Mouse (Mus musculus) macrophage (primary cell): ENCODE measurements at regions not wholly inside any gene's neighbourhood (a gene's known extent, or its start where the extent isn't known, plus 50 kb on each side); places are given as distances from the start of the nearest gene placed in this dataset.

Experiments
- H3K27ac ChIP-seq: fragments of 350-480 bp; formaldehyde crosslinking; 2 replicates; pipeline ENCODE4 v1.9.0; 2021
- H3K36me3 ChIP-seq: fragments of 350-480 bp; formaldehyde crosslinking; 2 replicates; pipeline ENCODE4 v1.9.0; 2021; ENCODE audit errors: inconsistent target
- H3K4me3 ChIP-seq: fragments of 350-480 bp; formaldehyde crosslinking; 2 replicates; pipeline ENCODE4 v1.9.0; 2021; ENCODE audit errors: inconsistent target
- H3K79me2 ChIP-seq: fragments of 350-480 bp; formaldehyde crosslinking; 2 replicates; pipeline ENCODE4 v1.9.0; 2021; ENCODE audit errors: inconsistent target
- WGBS: methylation state at CpG from one replicate; pipeline ENCODE4 v1.1.7; 2026; ENCODE audit warnings: inconsistent platforms; ENCODE audit not compliant: missing documents; 5-methylcytosine and 5-hydroxymethylcytosine counted together

DNA sequence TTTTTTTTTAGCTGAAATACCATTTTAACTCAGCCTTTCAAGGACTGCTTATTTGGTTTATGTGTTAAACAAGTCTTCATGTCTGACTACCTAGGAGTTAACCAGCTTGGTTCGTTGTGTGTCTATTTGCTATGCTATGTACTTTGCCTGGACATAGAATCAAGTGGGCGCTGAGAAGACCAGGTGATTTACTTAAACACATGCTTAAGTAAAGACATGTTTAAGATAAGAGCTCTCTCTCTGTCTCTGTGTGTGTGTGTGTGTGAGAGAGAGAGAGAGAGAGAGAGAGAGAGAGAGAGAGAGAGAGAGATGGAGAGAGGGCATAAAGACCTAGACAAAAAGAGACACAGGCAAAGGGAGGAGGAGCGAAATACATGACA is 302.3 kb downstream of the Pik3r1 start:
- WGBS = 95% methylated on average over 3 of the region's 3 CpGs
- H3K79me2 ChIP-seq = no peaks in the 10 kb centered on the region
- no peak overlapping the region for H3K4me3 ChIP-seq
- H3K27ac ChIP-seq = no peak overlapping the region
- no peaks in the 10 kb centered on the region for H3K36me3 ChIP-seq

DNA sequence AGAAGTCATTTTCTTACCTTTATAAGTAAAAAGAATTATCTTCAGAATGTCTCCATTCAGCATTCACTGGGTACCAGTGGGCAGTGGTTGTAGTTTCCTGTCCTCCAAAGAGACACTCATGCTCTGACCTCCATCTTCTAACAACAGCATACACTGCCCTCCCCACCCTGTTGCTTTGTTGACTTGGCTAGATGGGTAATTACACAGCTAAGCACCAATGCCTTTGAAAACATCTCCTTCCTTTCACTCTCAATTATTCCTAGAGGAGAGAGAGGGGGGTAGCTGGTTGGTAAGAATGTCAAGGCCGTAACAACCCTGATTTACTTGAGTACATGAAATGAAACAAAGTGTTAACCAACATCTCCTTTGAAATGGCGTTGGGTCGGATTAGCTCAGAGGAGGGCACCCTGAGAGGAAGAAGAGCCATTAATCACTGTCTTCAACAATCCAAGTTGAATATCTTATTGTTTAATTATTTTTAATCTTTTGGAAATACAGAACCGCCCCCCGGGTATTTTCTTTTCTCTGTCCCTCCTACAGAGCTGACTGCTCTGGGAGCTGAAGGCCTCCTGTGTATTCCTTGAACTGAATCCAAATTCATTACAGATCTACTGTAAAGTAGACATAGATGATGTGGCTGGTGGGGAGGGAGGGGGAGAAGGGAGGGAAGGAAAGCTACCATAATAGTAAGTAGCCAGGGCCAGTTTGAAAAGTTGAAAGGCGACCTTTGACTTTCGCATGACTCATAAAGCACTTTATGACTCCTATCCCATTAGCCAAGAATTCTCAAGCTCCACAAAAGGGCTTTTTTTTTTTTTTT is 302.9 kb downstream of the Pik3r1 start:
- no peaks in the 10 kb centered on the region for H3K79me2 ChIP-seq
- WGBS = 94% methylated on average over 7 of the region's 7 CpGs
- H3K27ac ChIP-seq = no peak overlapping the region

DNA sequence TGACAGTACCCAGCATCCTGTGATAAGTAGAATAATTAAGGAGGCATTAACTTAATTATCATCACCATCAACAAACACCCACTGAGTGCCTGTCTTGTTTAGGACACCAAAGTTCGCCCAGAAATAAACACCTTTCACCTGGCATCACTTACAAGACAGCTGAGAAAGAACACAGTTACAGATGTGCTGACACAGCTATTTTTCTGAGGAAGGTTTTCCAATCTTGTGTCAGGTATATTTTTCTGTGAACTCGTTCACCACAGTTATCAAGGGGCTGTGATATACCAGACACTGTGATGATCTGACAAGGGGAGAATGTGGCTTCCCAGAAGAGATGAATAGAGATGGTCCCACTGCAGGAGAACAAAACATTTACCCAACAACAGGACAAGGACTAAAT is 311.1 kb downstream of the Pik3r1 start:
- H3K4me3 ChIP-seq = no peak overlapping the region
- no peaks in the 10 kb centered on the region for H3K79me2 ChIP-seq
- H3K27ac ChIP-seq = no peak overlapping the region
- WGBS = 92% methylated on average over 2 of the region's 2 CpGs
- H3K36me3 ChIP-seq = no peaks in the 10 kb centered on the region

More for the DNA sequence above, 302.9 kb downstream of the Pik3r1 start:
- no peak overlapping the region for H3K4me3 ChIP-seq
- H3K36me3 ChIP-seq = no peaks in the 10 kb centered on the region

DNA sequence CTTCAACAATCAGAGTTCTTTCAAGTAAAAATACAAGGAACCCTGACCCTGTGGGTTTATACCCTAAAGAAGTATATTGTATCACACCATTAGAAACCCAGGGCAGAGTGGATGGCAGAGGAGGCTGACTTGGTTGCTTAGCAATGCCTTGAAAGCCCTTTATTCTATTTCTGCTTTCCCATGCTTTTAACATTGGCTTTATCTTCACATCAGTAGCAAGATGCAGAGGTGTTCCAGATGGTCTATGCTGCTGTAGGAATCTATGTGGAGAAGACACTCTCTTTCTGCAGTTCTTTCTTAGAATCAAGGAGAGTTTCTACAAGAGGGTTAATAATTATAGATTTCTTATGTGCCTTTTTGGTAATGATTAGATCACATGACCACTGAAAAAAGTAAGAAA is 313.7 kb downstream of the Pik3r1 start:
- H3K36me3 ChIP-seq = no peaks in the 10 kb centered on the region
- H3K27ac ChIP-seq = no peak overlapping the region
- no peak overlapping the region for H3K4me3 ChIP-seq
- H3K79me2 ChIP-seq = no peaks in the 10 kb centered on the region

DNA sequence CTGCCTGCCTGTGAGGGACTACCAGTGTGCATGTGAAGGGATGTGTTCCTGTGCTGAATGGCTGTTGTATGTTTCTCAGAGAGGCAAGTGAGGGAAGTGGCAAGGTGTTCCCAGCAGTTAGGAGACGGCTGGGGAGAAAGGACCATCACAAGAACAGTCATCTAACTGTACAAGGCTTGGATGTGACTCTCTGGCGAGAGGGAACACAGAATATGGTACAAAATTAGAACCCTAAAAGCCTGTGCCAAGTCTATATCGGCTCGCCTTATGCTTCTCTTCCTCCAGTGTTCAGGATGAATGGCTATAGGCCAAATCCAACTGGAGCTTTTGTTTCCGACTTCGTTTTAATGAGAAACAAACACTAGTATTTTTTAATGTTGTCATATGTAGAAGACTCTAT is 317.5 kb downstream of the Pik3r1 start:
- 91% methylated on average over 6 of the region's 6 CpGs for WGBS
- H3K27ac ChIP-seq = no peak overlapping the region

DNA sequence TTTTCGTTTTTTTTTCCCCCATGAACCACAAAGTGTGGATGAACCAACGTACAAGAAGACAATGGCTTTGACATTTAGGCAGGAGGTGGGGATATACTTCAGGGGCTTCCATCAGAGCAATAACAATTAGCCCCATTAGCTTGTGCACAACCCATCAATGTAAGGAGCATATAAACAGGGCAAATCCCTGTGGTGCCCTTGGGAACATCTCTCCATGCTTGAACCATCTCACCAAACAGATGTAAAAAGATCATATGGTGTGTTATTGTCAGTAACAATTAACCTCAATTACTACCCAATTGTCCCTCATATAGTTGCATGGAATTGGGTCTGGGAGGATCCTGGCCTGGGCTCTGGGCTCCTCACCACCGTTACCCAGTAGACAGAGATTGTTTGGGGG is 328.5 kb downstream of the Pik3r1 start:
- Histone ChIP-seq H3K36me3 (no peaks in the 10 kb centered on the region), H3K27ac (no peak overlapping the region), H3K79me2 (no peaks in the 10 kb centered on the region), H3K4me3 (no peak overlapping the region)
- WGBS = 67% methylated on average over 3 of the region's 3 CpGs

More for the DNA sequence above, 317.5 kb downstream of the Pik3r1 start:
- Histone ChIP-seq H3K79me2 (no peaks in the 10 kb centered on the region), H3K4me3 (no peak overlapping the region), H3K36me3 (no peaks in the 10 kb centered on the region)

DNA sequence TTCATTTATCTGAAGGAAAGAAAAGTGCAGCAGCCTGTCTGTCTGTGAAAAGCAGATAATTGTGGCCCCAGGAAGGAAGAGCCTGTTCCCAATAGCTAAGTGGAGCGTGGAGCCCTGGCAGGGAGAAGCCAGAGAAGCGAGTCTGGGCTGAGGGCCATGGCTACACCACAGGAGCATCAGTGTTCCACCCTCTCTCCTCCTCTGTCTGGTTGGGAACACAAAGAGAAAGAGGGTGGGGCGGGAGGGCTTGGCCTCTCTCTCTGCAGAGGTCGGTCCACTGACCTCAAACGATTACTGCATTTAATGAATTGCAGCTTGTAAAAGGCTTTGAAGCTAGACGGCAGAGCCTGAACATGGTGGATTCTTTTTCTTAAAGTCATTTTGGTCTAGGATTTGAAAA is 329.0 kb downstream of the Pik3r1 start:
- Histone ChIP-seq H3K36me3 (no peaks in the 10 kb centered on the region), H3K4me3 (no peak overlapping the region), H3K79me2 (no peaks in the 10 kb centered on the region), H3K27ac (no peak overlapping the region)
- WGBS = 86% methylated on average over 6 of the region's 6 CpGs

DNA sequence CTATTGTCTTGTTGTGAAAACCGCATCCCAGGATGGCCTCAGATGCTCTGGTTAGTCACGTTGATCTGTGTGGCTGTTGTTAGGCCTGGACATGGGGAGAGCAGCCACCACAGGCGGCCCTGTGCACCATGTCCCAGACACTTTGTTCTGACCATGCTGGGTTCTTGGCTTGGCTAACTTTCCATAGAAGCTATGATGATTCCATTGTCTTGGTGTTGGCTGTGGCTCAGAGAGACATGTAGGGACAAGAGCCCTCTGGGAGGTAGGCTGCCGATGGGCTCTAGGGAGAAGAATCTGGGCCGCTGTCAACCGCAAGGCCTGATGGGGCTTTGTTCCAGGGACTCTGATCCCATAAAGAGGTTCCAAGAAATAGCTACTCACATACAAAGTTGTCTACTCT is 334.9 kb downstream of the Pik3r1 start:
- H3K27ac ChIP-seq = no peak overlapping the region
- 98% methylated on average over 6 of the region's 6 CpGs for WGBS
- no peaks in the 10 kb centered on the region for H3K79me2 ChIP-seq
- no peak overlapping the region for H3K4me3 ChIP-seq
- no peaks in the 10 kb centered on the region for H3K36me3 ChIP-seq

DNA sequence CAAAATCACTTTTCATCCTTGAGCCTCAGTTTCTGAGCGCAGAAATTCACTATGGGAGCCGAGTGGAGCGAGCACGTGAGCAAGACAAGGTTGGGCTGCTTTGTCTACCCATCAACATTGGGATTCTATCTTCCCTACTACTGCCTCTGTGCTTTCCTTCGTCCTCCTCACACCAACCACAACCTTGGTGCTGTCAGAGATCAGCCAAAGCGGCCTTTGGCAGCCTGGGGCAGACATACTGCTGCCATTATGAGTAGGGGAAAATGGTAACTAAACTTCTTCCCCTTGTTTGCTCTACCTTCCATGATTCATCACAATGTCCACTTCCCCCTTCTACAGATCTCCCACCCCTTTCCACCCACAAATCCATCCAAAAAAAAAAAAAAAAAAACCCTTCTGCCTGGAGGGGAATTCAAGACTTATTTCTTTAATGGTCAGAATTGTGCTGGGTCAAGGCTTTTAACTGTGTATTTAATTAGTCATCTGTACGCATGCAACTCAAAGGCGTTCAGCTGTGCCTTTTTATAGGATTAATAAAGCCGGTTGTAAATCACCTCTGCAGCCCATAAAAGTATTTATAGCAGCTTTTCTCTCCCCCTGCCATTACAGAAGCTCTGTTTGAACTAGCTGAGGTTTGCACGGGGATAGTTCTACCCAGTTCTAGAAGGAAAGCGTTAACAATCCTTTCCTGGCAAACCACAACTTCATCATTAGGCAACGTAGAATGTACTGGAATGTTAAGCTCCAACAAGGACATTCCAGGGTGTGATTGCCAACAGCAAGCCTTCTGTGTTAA is 340.4 kb downstream of the Pik3r1 start:
- Histone ChIP-seq H3K79me2 (no peaks in the 10 kb centered on the region), H3K27ac (no peak overlapping the region), H3K36me3 (no peaks in the 10 kb centered on the region), H3K4me3 (no peak overlapping the region)
- 81% methylated on average over 12 of the region's 12 CpGs for WGBS

DNA sequence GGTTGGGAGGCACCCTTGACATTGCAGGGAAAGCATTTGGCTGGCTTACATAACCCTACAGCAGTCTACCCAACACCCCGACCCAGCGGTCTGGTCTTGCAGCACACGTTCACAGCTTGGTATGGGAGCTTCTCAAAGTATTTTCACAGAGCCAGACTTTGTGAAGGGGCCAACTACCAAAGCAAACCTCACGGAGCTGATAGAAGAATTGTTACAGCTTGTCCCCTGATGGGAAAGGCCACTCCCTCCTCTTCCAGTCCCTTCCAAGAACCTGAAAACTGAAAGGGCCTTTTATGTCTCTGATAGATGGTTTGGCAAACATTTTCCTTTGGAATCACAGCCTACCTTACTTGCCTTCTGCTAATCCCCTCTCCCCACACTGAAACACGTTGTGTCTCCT is 341.6 kb downstream of the Pik3r1 start:
- Histone ChIP-seq H3K27ac (no peak overlapping the region), H3K4me3 (no peak overlapping the region), H3K36me3 (no peaks in the 10 kb centered on the region), H3K79me2 (no peaks in the 10 kb centered on the region)
- WGBS = 89% methylated on average over 5 of the region's 5 CpGs

DNA sequence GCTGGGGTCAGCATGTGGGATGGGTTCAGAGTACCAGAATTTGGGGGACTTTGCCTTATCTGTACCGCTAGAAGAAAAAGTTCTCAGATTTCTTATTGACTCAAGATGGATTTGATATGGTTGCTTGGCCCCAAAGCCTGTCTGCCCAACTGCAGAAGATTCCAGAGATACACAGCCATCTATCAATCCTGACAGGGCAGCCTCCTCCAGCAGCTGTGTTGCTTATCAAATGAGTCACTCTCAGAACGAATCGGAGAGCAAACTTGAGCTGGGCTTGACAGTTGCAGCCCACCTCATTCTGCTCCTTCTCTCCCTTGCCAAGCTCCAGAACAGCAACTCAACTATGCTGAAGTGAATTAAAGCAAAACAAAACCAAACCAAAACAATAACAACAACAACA is 345.9 kb downstream of the Pik3r1 start:
- no peaks in the 10 kb centered on the region for H3K36me3 ChIP-seq
- no peak overlapping the region for H3K4me3 ChIP-seq
- 95% methylated on average over 3 of the region's 3 CpGs for WGBS
- H3K79me2 ChIP-seq = no peaks in the 10 kb centered on the region
- H3K27ac ChIP-seq = no peak overlapping the region

DNA sequence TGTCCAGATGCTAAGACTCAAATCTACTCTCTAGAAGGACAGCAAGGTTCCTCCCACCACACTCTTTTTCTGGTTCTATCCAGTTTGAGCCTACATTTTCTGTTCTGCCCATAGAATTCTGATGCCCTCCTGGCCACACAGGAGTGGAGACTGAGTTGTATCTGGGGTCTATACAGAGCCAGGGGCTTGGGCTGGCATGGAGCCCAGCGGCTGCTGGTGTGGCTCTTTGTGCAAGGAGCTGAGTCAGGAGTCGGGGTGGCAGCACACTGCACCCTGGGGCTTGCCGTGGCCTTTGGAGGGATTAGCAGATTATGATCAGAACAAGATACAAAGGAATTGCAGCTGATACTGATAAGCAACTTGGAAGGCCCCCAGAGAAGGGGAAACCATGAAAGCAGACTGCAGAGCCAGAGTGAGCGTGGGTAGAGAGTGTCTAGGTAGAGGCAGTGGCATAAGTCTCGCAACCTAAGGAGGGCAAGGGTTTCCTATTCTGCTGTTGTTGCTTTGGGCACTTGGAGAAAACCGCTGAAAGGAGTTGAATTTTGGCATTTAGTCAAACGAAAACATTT is 348.5 kb downstream of the Pik3r1 start:
- Histone ChIP-seq H3K36me3 (no peaks in the 10 kb centered on the region), H3K79me2 (no peaks in the 10 kb centered on the region), H3K4me3 (no peak overlapping the region), H3K27ac (no peak overlapping the region)
- WGBS = 86% methylated on average over 7 of the region's 7 CpGs

DNA sequence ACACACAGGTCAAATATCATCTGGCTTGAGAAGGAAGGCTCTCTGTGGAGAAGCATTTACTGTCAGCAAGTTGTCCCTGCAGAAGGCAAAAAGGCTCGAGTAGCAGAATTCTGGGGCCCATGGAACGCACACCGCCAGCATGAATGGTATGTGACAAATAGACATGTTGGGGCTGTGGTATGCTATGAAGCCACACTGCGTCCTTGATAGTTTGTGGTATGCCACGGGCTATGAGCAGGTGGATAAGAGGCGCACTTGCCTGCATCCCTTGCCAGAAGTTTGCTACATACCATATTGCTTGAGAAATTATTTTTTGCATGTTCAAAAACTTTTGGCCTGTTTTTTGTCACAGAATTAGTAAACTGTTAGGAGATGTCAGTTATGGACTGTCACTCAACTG is 349.7 kb downstream of the Pik3r1 start:
- no peak overlapping the region for H3K27ac ChIP-seq
- no peaks in the 10 kb centered on the region for H3K36me3 ChIP-seq
- H3K79me2 ChIP-seq = no peaks in the 10 kb centered on the region
- H3K4me3 ChIP-seq = no peak overlapping the region
- 89% methylated on average over 6 of the region's 6 CpGs for WGBS

DNA sequence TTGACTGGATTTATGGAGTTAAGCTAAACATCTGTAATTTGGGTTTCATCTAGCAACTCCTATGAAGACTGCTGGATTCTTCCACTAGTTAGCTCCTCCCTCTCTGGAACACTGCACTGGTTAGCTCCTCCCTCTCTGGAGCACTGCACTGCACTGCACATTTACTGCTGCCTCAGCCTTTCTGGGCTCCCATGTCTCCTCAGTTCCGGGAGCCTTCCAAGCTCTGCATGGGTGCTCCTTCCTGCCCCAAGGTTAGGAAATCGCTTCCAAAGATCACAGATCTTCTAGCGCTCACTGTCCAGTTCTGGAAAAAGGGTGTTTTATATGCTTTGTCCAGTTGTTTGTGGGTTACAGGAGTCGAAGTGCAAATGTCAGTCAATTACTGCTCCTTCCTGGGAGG is 359.1 kb downstream of the Pik3r1 start:
- no peak overlapping the region for H3K27ac ChIP-seq
- no peak overlapping the region for H3K4me3 ChIP-seq
- H3K36me3 ChIP-seq = no peaks in the 10 kb centered on the region
- H3K79me2 ChIP-seq = no peaks in the 10 kb centered on the region
- 86% methylated on average over 4 of the region's 4 CpGs for WGBS

DNA sequence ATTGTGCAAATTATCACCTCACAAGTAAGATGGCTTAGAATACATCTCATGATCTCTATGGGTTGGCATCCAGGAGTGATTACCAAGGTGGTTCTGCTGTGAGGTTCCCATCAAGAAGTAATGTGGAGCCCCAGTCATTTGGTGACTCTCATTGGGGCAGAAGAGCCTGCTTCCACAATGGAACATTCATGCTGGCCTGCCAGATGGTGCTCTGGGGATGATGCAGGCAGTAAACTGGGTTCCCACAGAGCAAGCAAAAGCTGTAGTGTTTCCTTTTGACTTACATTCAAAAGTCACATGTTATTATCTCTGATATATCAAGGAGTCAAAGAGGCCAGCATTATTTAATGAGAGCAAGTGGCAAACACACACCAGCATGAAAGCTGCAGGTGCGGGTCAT is 360.4 kb downstream of the Pik3r1 start:
- H3K27ac ChIP-seq = no peak overlapping the region
- 89% methylated on average over 1 of the region's 1 CpGs for WGBS
- H3K79me2 ChIP-seq = no peaks in the 10 kb centered on the region
- no peak overlapping the region for H3K4me3 ChIP-seq
- H3K36me3 ChIP-seq = no peaks in the 10 kb centered on the region
